ENCODE assay signal across 21 mouse cellular contexts in genomic region chr3:105732360-105732759, GRCm38 (mm10). TPM values are rescaled to one million over a fixed set of nuclear protein-coding genes. Genes with fewer than 3 reads are reported as not detected.
DNase-seq lines count a peak whose midpoint lies in the region; TF ChIP-seq lines count a peak whose summit lies in the region.
"Had no signal": no experiment of that assay in that cellular context is flagged by ENCODE, and none has a peak within 500 bp of the region (broad histone marks: within the 10 kb centered on the region; RNA-seq: fewer than 3 reads in every experiment).

No protein-coding gene starts in this region.

- H3K27me3 ChIP-seq in heart, adult 2 months (ENCODE audit: control insufficient read depth, insufficient read depth, low read length): no peaks in the 10 kb centered on the region
- no peaks in the 10 kb centered on the region for H3K27me3 ChIP-seq in CH12.LX (replicated peaks)
- H3K27me3 ChIP-seq in thymus, adult 2 months (ENCODE audit: control insufficient read depth, insufficient read depth, low read length): no peaks in the 10 kb centered on the region
- H3K27me3 ChIP-seq: Patski had no signal

- no peaks in the 10 kb centered on the region for H3K4me1 ChIP-seq in heart, adult 2 months (ENCODE audit: control insufficient read depth, insufficient read depth, low read length)
- H3K4me1 ChIP-seq in CH12.LX (ENCODE audit: control insufficient read depth in 1 of 2, insufficient read depth in 2 of 2) (no peaks in the 10 kb centered on the region), ES-E14 (ENCODE audit: control insufficient read depth in 2 of 2, insufficient read depth in 2 of 2, low read length in 2 of 2, poor library complexity in 1 of 2) (no peaks in the 10 kb centered on the region)
- H3K4me1 ChIP-seq in thymus, adult 2 months (replicated peaks; ENCODE audit: control insufficient read depth, insufficient read depth, low read length): no peaks in the 10 kb centered on the region

- H3K4me2 ChIP-seq in CH12.LX (ENCODE audit: insufficient read depth, low read depth, poor library complexity, severe bottlenecking): no peak overlapping the region

- no peak for DNase-seq in heart, adult 2 months
- no peak for DNase-seq in heart, adult 9 months (ENCODE audit: low spot score in 2 of 2)
- DNase-seq in layer of hippocampus, adult 2 months (ENCODE audit: low spot score in 2 of 2): no peak
- DNase-seq in layer of hippocampus, adult 18-20 months (ENCODE audit: low spot score in 2 of 2): no peak
- DNase-seq in CH12.LX (ENCODE audit: extremely low read depth) (no peak), ES-E14 (ENCODE audit: low read depth, low spot score) (no peak)
- DNase-seq in cerebellum, adult 18-20 months: no peak
- DNase-seq in thymus, adult 2 months: no peak
- DNase-seq: adrenal gland, adult 2 months; adrenal gland, adult 8-10 months; adrenal gland, postnatal 10 days; adrenal gland, postnatal 14 days; adrenal gland, postnatal 25 days; adrenal gland, postnatal 36 days; B cell, adult 2 months; cerebellum, adult 11 months; cerebellum, adult 11-12 months; cerebellum, adult 2 months; cerebellum, adult 8-10 months had no signal

- intact Hi-C loops in heart, adult 2 months (cut with DNase I): no loop called here

- no peak overlapping the region for H3K9ac ChIP-seq in heart, adult 2 months (ENCODE audit: low read depth, low read length)
- H3K9ac ChIP-seq in CH12.LX (ENCODE audit: insufficient read depth, low read depth) (no peak overlapping the region), ES-E14 (ENCODE audit: insufficient read depth, low read depth, low read length, poor library complexity, severe bottlenecking) (no peak overlapping the region)

- no peak overlapping the region for H3K4me3 ChIP-seq in heart, adult 2 months
- no peak overlapping the region for H3K4me3 ChIP-seq in layer of hippocampus, adult 2 months
- H3K4me3 ChIP-seq in CH12.LX (replicated peaks in 1 of 3; ENCODE audit: low read depth in 2 of 3, low read length in 2 of 3, poor library complexity in 1 of 3): no peak overlapping the region
- no peak overlapping the region for H3K4me3 ChIP-seq in ES-E14 (ENCODE audit: insufficient read depth in 1 of 2, low read depth in 1 of 2, low read length in 2 of 2, poor library complexity in 1 of 2, severe bottlenecking in 1 of 2)
- no peak overlapping the region for H3K4me3 ChIP-seq in thymus, adult 2 months (ENCODE audit: control insufficient read depth, insufficient read depth, low read length)

- 90% methylated on average over 4 of the region's 4 CpGs for WGBS in heart, adult 2 months
- WGBS in thymus, adult 2 months: 95% methylated on average over 4 of the region's 4 CpGs

- no peak for TF ChIP-seq EP300 in heart, adult 2 months (IDR thresholded peaks at IDR 0.05; ENCODE audit: insufficient read depth, low read depth, low read length)
- TF ChIP-seq EP300 in CH12.LX (IDR thresholded peaks at IDR 0.05; ENCODE audit: low read length): no peak

- no peak overlapping the region for H3K27ac ChIP-seq in heart, adult 2 months
- H3K27ac ChIP-seq in layer of hippocampus, adult 2 months: no peak overlapping the region
- H3K27ac ChIP-seq in CH12.LX (ENCODE audit: insufficient read depth, low read depth) (no peak overlapping the region), ES-E14 (ENCODE audit: insufficient read depth, low read depth, low read length, poor library complexity, severe bottlenecking) (no peak overlapping the region)
- H3K27ac ChIP-seq in thymus, adult 2 months (ENCODE audit: control insufficient read depth, insufficient read depth, low read length): no peak overlapping the region

- 0 out of 2 replicates have a peak, but pooled peaks have one; percentile 7 for TF ChIP-seq CTCF in heart, adult 2 months (IDR thresholded peaks at IDR 0.05)
- TF ChIP-seq CTCF in layer of hippocampus, adult 2 months (conservative IDR thresholded peaks at IDR 0.05): peak; percentile 15
- no peak for TF ChIP-seq CTCF in CH12.LX (conservative IDR thresholded peaks at IDR 0.05 in 1 of 2, IDR thresholded peaks at IDR 0.05 in 1 of 2; ENCODE audit: low read depth in 2 of 2, low read length in 2 of 2)
- no peak for TF ChIP-seq CTCF in thymus, adult 2 months (IDR thresholded peaks at IDR 0.05; ENCODE audit: borderline replicate concordance, control insufficient read depth, extremely low read depth, insufficient read depth, low read length, poor library complexity)

- H3K36me3 ChIP-seq in heart, adult 2 months (ENCODE audit: control insufficient read depth, insufficient read depth, low read length): peaks cover 10% of the 10 kb centered on the region
- H3K36me3 ChIP-seq in CH12.LX (replicated peaks in 1 of 2; ENCODE audit: control insufficient read depth in 1 of 2, insufficient read depth in 1 of 2, low read length in 1 of 2): peaks cover 31 to 76% of the 10 kb centered on the region in 2 experiments
- H3K36me3 ChIP-seq in ES-E14 (ENCODE audit: control insufficient read depth, insufficient read depth, low read length, poor library complexity, severe bottlenecking): peaks cover 2% of the 10 kb centered on the region; the same call in 1 of the 2 replicates
- H3K36me3 ChIP-seq in thymus, adult 2 months (ENCODE audit: control insufficient read depth, insufficient read depth, low read length): peaks cover 60% of the 10 kb centered on the region

- in situ Hi-C loops in CH12.LX (cut with MboI; ENCODE audit: low pct_ligation_motif_present, low pct_unique_long_range_greater_than_20kb, low sequenced_read_pairs) (no loop called here), ES-E14 (cut with MboI; ENCODE audit: low sequenced_read_pairs in 2 of 2, unreplicated experiment in 2 of 2) (no loop called here)

- H3K79me2 ChIP-seq in heart, adult 2 months (replicated peaks; ENCODE audit: control insufficient read depth, insufficient read depth, low read length): no peaks in the 10 kb centered on the region
- no peaks in the 10 kb centered on the region for H3K79me2 ChIP-seq in CH12.LX (replicated peaks; ENCODE audit: control insufficient read depth, extremely low read depth, insufficient read depth, poor library complexity, severe bottlenecking)

- TF ChIP-seq POLR2A in heart, adult 2 months (IDR thresholded peaks at IDR 0.05; ENCODE audit: insufficient read depth, low read depth, low read length): no peak
- TF ChIP-seq POLR2A in CH12.LX (IDR thresholded peaks at IDR 0.05; ENCODE audit: low read depth, low read length): no peak
- no peak for TF ChIP-seq POLR2A in thymus, adult 2 months (IDR thresholded peaks at IDR 0.05; ENCODE audit: control insufficient read depth, extremely low read depth, insufficient read depth, low read length, poor library complexity)

- no peaks in the 10 kb centered on the region for H3K9me3 ChIP-seq in CH12.LX (replicated peaks; ENCODE audit: low read length)
- H3K9me3 ChIP-seq in ES-E14 (ENCODE audit: control insufficient read depth, insufficient read depth, low read depth, low read length): no peaks in the 10 kb centered on the region
- H3K9me3 ChIP-seq: G1E had no signal

- dilution Hi-C loops in CH12.LX (cut with MboI; ENCODE audit: extremely low pct_ligation_motif_present, extremely low pct_unique_long_range_greater_than_20kb, low sequenced_read_pairs): no loop called here

- TF ChIP-seq RAD21 in CH12.LX (IDR thresholded peaks at IDR 0.05; ENCODE audit: low read depth, low read length): no peak

TF ChIP-seq in CH12.LX, 34 proteins besides CTCF, POLR2A, EP300 and RAD21:
- TF ChIP-seq CHD2 (IDR thresholded peaks at IDR 0.05; ENCODE audit: low read length) (no peak), IRF4 (IDR thresholded peaks at IDR 0.05; ENCODE audit: low read depth, low read length) (no peak), MYC (IDR thresholded peaks at IDR 0.05; ENCODE audit: low read depth, low read length) (no peak), NRF1 (IDR thresholded peaks at IDR 0.05; ENCODE audit: low read depth, low read length) (no peak), USF1 (IDR thresholded peaks at IDR 0.05; ENCODE audit: low read depth, low read length) (no peak), MAFK (IDR thresholded peaks at IDR 0.05; ENCODE audit: insufficient replicate concordance, low read length) (peak; percentile 56; the same call in 1 of the 2 replicates)

TF ChIP-seq in ES-E14, 5 proteins besides CTCF, POLR2A, EP300 and RAD21:
- TF ChIP-seq CHD2 (IDR thresholded peaks at IDR 0.05; ENCODE audit: low read depth, low read length) (no peak), ZC3H11A (IDR thresholded peaks at IDR 0.05; ENCODE audit: borderline replicate concordance, low read depth, low read length) (no peak), MAFK (IDR thresholded peaks at IDR 0.05; ENCODE audit: insufficient read depth, low read depth, low read length) (peak; percentile 60), ZNF384 (IDR thresholded peaks at IDR 0.05; ENCODE audit: low read depth, low read length) (no peak)

RNA-seq across cellular contexts. Expression of gene Inka2, which starts 28.0 kb away (rescaled TPM):
- total RNA-seq in heart, adult 2 months (2021): 10 to 100 TPM; 16.1 to 16.2 TPM
- polyA plus RNA-seq in heart, adult 2 months (2012; rRNA removed): 11.5 and 22.4 TPM in 2 replicates
- total RNA-seq in layer of hippocampus, adult 2 months (2021): 10 to 100 TPM; 74.1 to 74.9 TPM
- 10 to 100 TPM; 70.5 to 74.0 TPM for total RNA-seq in layer of hippocampus, adult 18-20 months (2021)
- 3.1 and 3.4 TPM in 2 replicates for total RNA-seq in CH12.LX (2012; rRNA removed)
- total RNA-seq in CH12.LX (2014; rRNA removed): 0.93 and 1.0 TPM in 2 replicates
- polyA plus RNA-seq in CH12.LX (2012; ENCODE audit: insufficient read length, low read depth): 1.9 and 2.5 TPM in 2 replicates
- 5.2 and 5.5 TPM in 2 replicates for total RNA-seq in ES-E14 (2012; rRNA removed)
- 5.5 TPM in 2 replicates for polyA plus RNA-seq in thymus, adult 2 months (2012; rRNA removed)

RNA-seq across cellular contexts. Expression of gene Ddx20, which starts 45.0 kb away (rescaled TPM):
- 10 to 100 TPM in 1 of 2 experiments, 1 to 10 TPM in 1; 9.2 to 12.3 TPM for total RNA-seq in heart, adult 2 months (2021)
- polyA plus RNA-seq in heart, adult 2 months (2012; rRNA removed): 4.1 and 6.5 TPM in 2 replicates
- total RNA-seq in layer of hippocampus, adult 2 months (2021): 10 to 100 TPM; 12.5 to 12.9 TPM
- total RNA-seq in layer of hippocampus, adult 18-20 months (2021): 10 to 100 TPM; 12.0 to 13.5 TPM
- total RNA-seq in CH12.LX (2012; rRNA removed): 30.8 and 40.9 TPM in 2 replicates
- 66.5 and 76.0 TPM in 2 replicates for total RNA-seq in CH12.LX (2014; rRNA removed)
- polyA plus RNA-seq in CH12.LX (2012; ENCODE audit: insufficient read length, low read depth): 42.0 and 50.4 TPM in 2 replicates
- 35.7 and 46.7 TPM in 2 replicates for total RNA-seq in ES-E14 (2012; rRNA removed)
- polyA plus RNA-seq in thymus, adult 2 months (2012; rRNA removed): 33.5 and 50.2 TPM in 2 replicates

Comparison
In these comparisons a context has a peak if more than half of its experiments do, and no peak if none do; other contexts are left out.
1. CTCF ChIP-seq: peak in heart, adult 2 months (single experiment) and layer of hippocampus, adult 2 months (single experiment); none in CH12.LX (0 of 2) and thymus, adult 2 months (single experiment).
2. RNA of gene Inka2, which starts 28.0 kb away (total RNA-seq): 74.1 to 74.9 TPM in layer of hippocampus, adult 2 months and 70.5 to 74.0 TPM in layer of hippocampus, adult 18-20 months; 16.1 to 16.2 TPM in heart, adult 2 months, 5.2 to 5.5 TPM in ES-E14 and 0.93 to 3.4 TPM in CH12.LX; every median in the first group is over 4 times any median in the second.